Mouse (Mus musculus) inflammation-experienced regulatory T-cells, adult 6 months (primary cell): ENCODE measurements around the gene Kansl1. TPM values are rescaled to one million over a fixed set of nuclear protein-coding genes. Genes with fewer than 3 reads are reported as not detected.

Experiments used
- ATAC-seq: one replicate; pipeline ENCODE4 v1.8.0; 2017
- polyA plus RNA-seq, 3 experiments: library from polyadenylated mRNA; unstranded; fragments of 100-300 nt; shearing (Covaris generic); gene quantifications; one replicate each; pipeline ENCODE4 v1.2.1; 2017

Kansl1 gene
- polyA plus RNA-seq, 3 experiments from 2014 or later: 41.7 to 50.0 (median 44.5) TPM

- ATAC-seq: no peak
Observed at GRCm38 (mm10) chr11:104362704-104363103, 106.0 kb downstream of the Kansl1 start.

GRCm38 (mm10) chr11:104361790-104362189, 106.9 kb downstream of the Kansl1 start:
- ATAC-seq: peak; percentile 90

- no peak for ATAC-seq
Observed at GRCm38 (mm10) chr11:104346931-104347330, 121.7 kb downstream of the Kansl1 start.

- no peak for ATAC-seq
Observed at GRCm38 (mm10) chr11:104334946-104335345, 133.7 kb downstream of the Kansl1 start.

- ATAC-seq: no peak
Observed at GRCm38 (mm10) chr11:104334115-104334514, 134.5 kb downstream of the Kansl1 start.

- no peak for ATAC-seq
Observed at GRCm38 (mm10) chr11:104332105-104332504, 136.6 kb downstream of the Kansl1 start.

GRCm38 (mm10) chr11:104331208-104331607, 137.5 kb downstream of the Kansl1 start:
- no peak for ATAC-seq

GRCm38 (mm10) chr11:104330151-104330550, 138.5 kb downstream of the Kansl1 start:
- no peak for ATAC-seq

GRCm38 (mm10) chr11:104329185-104329926, 139.3 kb downstream of the Kansl1 start:
- no peak for ATAC-seq

- ATAC-seq: no peak
Observed at GRCm38 (mm10) chr11:104327946-104328345, 140.7 kb downstream of the Kansl1 start.

- no peak for ATAC-seq
Observed at GRCm38 (mm10) chr11:104327462-104327861, 141.2 kb downstream of the Kansl1 start.

- no peak for ATAC-seq
Observed at GRCm38 (mm10) chr11:104322142-104322541, 146.5 kb downstream of the Kansl1 start.

GRCm38 (mm10) chr11:104320511-104320910, 148.2 kb downstream of the Kansl1 start:
- no peak for ATAC-seq

GRCm38 (mm10) chr11:104318940-104319781, 149.5 kb downstream of the Kansl1 start:
- no peak for ATAC-seq

GRCm38 (mm10) chr11:104317631-104318030, 151.0 kb downstream of the Kansl1 start:
- ATAC-seq: no peak

- ATAC-seq: no peak
Observed at GRCm38 (mm10) chr11:104316685-104317400, 151.8 kb downstream of the Kansl1 start.

GRCm38 (mm10) chr11:104315703-104316102, 153.0 kb downstream of the Kansl1 start:
- no peak for ATAC-seq

- ATAC-seq: no peak
Observed at GRCm38 (mm10) chr11:104311643-104312042, 157.0 kb downstream of the Kansl1 start.

- no peak for ATAC-seq
Observed at GRCm38 (mm10) chr11:104310226-104310887, 158.3 kb downstream of the Kansl1 start.

- no peak for ATAC-seq
Observed at GRCm38 (mm10) chr11:104309377-104310225, 159.1 kb downstream of the Kansl1 start.

GRCm38 (mm10) chr11:104307136-104307535, 161.5 kb downstream of the Kansl1 start:
- no peak for ATAC-seq
